Mouse (Mus musculus): ENCODE data around the gene Vmn1r175.

DNA sequence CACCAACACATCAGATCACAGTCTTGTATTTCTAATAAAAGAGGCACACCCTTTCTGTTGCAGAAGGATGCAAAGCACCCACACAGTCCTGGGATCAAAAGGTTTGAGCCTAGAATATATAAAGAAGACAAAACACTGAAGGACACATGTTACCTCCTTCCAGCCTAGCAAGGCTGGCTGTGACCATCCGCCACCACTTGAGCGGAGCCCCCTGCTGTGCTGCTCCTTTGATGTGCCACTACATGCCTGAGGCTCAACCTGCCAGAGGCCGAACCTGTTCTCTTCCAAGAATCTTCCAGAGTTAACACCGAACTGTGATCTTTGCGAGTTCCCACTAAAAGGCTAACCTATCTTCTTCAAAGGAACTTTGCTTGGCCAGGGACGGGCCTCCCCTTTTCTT lies 25.9 kb downstream of the Vmn1r175 start:
- TF ChIP-seq EP300 (IDR thresholded peaks at IDR 0.05; ENCODE audit: low read depth) (no peak), CTCF (IDR thresholded peaks at IDR 0.05; ENCODE audit: low read depth) (no peak)
